Mouse (Mus musculus) bone marrow, adult 2 months (tissue): ENCODE measurements around the gene Erc2. TPM values are rescaled to one million over a fixed set of nuclear protein-coding genes. Genes with fewer than 3 reads are reported as not detected.

Experiments
- H3K27ac ChIP-seq: fragments of 200-500 bp; 2 replicates; pipeline ENCODE4 v1.5.1; 2012; ENCODE audit warnings: low read depth, mild to moderate bottlenecking, control low read depth, inconsistent platforms, low read length; ENCODE audit not compliant: control insufficient read depth, poor library complexity, insufficient read depth
- H3K4me1 ChIP-seq: fragments of 200-500 bp; 2 replicates; pipeline ENCODE4 v1.6.1; 2011; ENCODE audit warnings: low read length; ENCODE audit not compliant: control insufficient read depth, insufficient read depth
- H3K4me3 ChIP-seq: fragments of 200-500 bp; replicated peaks from 2 replicates; pipeline ENCODE3; 2011; ENCODE audit warnings: mild to moderate bottlenecking, low read depth, low read length, control low read depth; ENCODE audit not compliant: control insufficient read depth
- CTCF ChIP-seq: fragments of 200-500 bp; IDR thresholded peaks from 2 replicates; pipeline ENCODE4 v1.5.1; 2011; ENCODE audit warnings: low read length, control low read depth; ENCODE audit not compliant: control insufficient read depth, insufficient read depth
- POLR2A ChIP-seq: fragments of 200-500 bp; IDR thresholded peaks from 2 replicates; pipeline ENCODE4 v1.6.1; 2011; ENCODE audit warnings: low read depth, mild to moderate bottlenecking, control low read depth, low read length, borderline replicate concordance; ENCODE audit not compliant: control insufficient read depth
- whole genome bisulfite sequencing: fragments of 180-500 bp; shearing (Covaris S2); methylation state at CpG from one replicate; pipeline ENCODE4 v1.1.7; 2018; 5-methylcytosine and 5-hydroxymethylcytosine counted together
- polyA plus RNA-seq: library from polyadenylated mRNA; stranded (reverse); fragments of >200 nt; gene quantifications from 2 replicates; pipeline ENCODE4 v1.2.4, GENCODE M21; 2011; ENCODE audit warnings: low replicate concordance; ENCODE audit not compliant: missing spikeins, insufficient read depth, insufficient read length

The Erc2 gene
- polyA plus RNA-seq, 1 experiment: not detected

DNA sequence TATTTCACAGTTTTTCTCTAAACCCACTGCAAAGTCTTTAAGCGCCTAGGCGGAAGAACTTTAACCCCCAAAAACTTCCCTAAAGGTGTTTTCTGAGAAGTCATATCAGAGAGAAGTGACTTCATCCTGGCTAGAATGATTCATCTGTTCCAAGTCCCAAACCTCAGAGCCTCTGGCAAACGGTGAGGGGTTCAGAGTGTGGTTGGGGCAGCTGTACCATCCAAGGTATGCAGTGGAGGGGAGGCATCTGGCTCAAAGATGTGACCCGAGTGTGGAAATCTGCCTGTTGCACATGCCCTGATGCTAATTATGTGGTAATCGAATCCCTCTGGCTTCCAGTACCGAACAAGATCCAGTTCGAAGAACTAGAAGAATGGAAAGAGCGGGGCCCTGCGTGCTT lies 137.8 kb downstream of the Erc2 start:
- TF ChIP-seq POLR2A (no peak), CTCF (no peak)
- Histone ChIP-seq H3K27ac (no peak overlapping the region), H3K4me3 (no peak overlapping the region), H3K4me1 (no peaks in the 10 kb centered on the region)
- 63% methylated on average over 9 of the region's 9 CpGs for WGBS

DNA sequence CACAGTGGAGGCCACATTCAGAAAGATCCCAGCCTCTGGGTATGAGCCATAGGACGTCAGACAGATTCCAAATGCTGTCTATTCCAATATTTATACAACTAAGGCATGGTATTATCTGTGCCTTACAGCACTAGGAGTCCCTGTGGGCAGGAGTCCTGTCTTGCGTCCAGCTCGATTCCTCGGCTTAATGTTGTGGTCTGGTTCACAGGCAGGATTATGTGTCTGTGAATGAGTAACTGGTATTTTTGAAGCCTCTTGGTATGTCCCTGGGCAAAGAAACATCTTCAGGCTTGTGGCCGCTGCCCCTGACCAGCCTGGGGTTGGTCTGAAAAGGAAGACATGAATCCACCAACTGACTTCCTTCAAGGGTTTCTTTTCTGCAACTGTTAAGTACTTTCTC lies 153.1 kb downstream of the Erc2 start:
- no peak for TF ChIP-seq POLR2A
- no peak for TF ChIP-seq CTCF
- Histone ChIP-seq H3K4me1 (no peaks in the 10 kb centered on the region), H3K27ac (no peak overlapping the region), H3K4me3 (no peak overlapping the region)
- 71% methylated on average over 5 of the region's 5 CpGs for WGBS

DNA sequence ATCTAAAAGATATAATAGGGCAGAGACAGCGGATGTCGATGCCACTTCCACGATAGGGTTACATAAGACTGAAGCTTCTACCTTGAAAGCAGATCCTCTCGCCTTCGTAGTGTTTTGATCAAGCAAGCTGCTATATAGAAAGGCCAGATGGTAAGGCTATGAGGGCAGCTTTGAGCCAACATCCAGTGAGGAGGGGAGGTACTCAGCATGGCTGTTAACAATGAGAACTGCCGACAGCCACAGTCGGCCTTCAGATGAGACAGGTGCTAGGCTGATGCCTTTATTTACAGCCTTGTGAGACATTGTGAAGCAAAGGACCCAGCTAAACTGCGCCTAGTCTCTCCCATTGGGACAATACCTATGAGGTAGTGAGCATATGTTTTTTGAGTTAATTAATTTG lies 156.3 kb downstream of the Erc2 start:
- Histone ChIP-seq H3K4me1 (no peaks in the 10 kb centered on the region), H3K4me3 (no peak overlapping the region), H3K27ac (no peak overlapping the region)
- WGBS: 84% methylated on average over 8 of the region's 8 CpGs
- TF ChIP-seq CTCF: no peak
- no peak for TF ChIP-seq POLR2A

- WGBS: 70% methylated on average over 2 of the region's 2 CpGs
- H3K4me1 ChIP-seq: no peaks in the 10 kb centered on the region
- TF ChIP-seq CTCF (no peak), POLR2A (no peak)
- no peak overlapping the region for H3K27ac ChIP-seq
- no peak overlapping the region for H3K4me3 ChIP-seq
These were observed 156.9 kb downstream of the Erc2 start for GRCm38 (mm10) chr14:27778982-27779701.

DNA sequence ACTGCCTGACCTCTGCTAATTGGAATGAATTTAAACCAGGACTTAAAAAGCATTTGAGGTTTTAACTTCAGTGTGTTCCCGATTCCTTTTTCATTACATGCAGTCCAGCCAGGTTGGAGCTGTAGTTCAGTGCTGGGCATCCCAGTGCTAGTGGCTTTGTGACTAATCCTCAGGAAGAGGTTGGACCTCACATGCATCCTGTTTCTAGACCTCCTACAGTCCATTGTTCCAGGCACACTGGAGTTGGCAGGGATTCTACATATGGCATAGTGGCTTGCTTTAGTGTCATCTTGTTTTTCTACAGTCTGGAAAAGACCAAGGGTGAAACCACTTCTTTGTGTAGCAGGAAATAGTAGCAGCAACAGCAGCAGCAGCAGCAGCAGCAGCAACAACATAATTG lies 159.0 kb downstream of the Erc2 start:
- H3K27ac ChIP-seq: no peak overlapping the region
- TF ChIP-seq CTCF: no peak
- no peak for TF ChIP-seq POLR2A
- no peaks in the 10 kb centered on the region for H3K4me1 ChIP-seq
- WGBS: 54% methylated on average over 1 of the region's 1 CpGs
- H3K4me3 ChIP-seq: no peak overlapping the region

DNA sequence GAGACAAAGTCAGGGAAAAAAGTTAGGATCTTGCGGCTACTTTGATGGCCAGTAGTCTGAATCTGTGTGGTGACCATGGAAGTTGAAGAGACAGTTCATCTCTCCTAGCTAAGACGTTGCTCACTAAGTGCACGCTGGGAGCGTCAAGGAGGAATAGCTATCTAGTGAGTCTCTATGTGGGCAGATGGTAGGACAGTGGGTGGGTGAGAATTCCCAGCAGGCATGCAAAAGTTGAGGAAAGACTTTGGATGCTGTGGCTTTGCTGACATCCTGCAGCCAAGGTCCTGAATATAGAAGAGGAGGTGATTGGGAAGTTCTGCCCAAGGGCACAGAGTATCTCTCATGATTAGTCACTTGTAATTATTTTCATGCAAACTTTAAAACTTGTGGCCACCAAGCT lies 162.6 kb downstream of the Erc2 start:
- TF ChIP-seq CTCF: no peak
- TF ChIP-seq POLR2A: no peak
- 90% methylated on average over 4 of the region's 4 CpGs for WGBS
- no peaks in the 10 kb centered on the region for H3K4me1 ChIP-seq

DNA sequence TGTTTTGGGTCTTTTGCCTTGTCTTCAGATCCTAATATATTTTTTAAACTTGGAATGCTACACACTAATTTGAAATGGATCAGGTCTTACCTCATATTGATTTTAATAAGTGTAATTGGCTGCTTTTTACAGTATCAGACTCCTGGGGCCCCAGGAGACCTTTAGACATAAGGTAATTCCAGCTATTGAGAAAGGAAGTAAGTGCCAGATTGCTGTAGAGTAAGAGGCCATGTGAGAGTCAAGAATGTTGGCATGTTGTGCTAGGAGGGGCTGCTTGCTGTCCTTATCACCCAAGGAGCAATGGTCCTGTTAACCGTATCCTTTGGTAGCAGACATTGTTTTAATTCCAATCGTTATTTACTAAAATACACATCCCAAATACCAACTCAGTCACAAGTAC lies 163.3 kb downstream of the Erc2 start:
- no peak for TF ChIP-seq POLR2A
- no peak for TF ChIP-seq CTCF
- H3K4me1 ChIP-seq: no peaks in the 10 kb centered on the region
- no peak overlapping the region for H3K27ac ChIP-seq
- no peak overlapping the region for H3K4me3 ChIP-seq
- whole genome bisulfite sequencing: 79% methylated on average over 2 of the region's 2 CpGs

More for the DNA sequence above, 162.6 kb downstream of the Erc2 start:
- Histone ChIP-seq H3K4me3 (no peak overlapping the region), H3K27ac (no peak overlapping the region)

GRCm38 (mm10) chr14:27789066-27789898 lies 167.1 kb downstream of the Erc2 start:
- Histone ChIP-seq H3K27ac (no peak overlapping the region), H3K4me3 (no peak overlapping the region), H3K4me1 (no peaks in the 10 kb centered on the region)
- WGBS: 17% methylated on average over 6 of the region's 6 CpGs
- TF ChIP-seq POLR2A (no peak), CTCF (no peak)
